Mouse (Mus musculus) myocyte (in vitro differentiated cells): ENCODE results near the gene Wipf2.

Source experiments
- POLR2A ChIP-seq: IDR thresholded peaks from one replicate; pipeline ENCODE4 v1.6.1; 2011; ENCODE audit warnings: low read depth, mild to moderate bottlenecking, control low read depth, moderate library complexity; ENCODE audit not compliant: insufficient read length
- REST ChIP-seq: IDR thresholded peaks from one replicate; pipeline ENCODE4 v1.6.1; 2011; ENCODE audit warnings: mild to moderate bottlenecking, control low read depth, moderate library complexity; ENCODE audit not compliant: insufficient read depth, insufficient read length

- TF ChIP-seq POLR2A, result no peak
- no peak for TF ChIP-seq REST
These were observed 13.0 kb upstream of the Wipf2 start for GRCm38 (mm10) chr11:98850100-98851093.
